Mouse (Mus musculus): ENCODE results near the gene Ccdc154.

The Ccdc154 gene

GRCm38 (mm10) chr17:25184129-25184691 is 21.9 kb downstream of the Ccdc154 start, which contains the start of gene BC003965:
Gene BC003965, plus strand, starts transcription at chr17:25184554.
- CTCF ChIA-PET, result no interaction called here

- CTCF ChIA-PET, result no interaction called here
Observed at GRCm38 (mm10) chr17:25184961-25185360, 22.7 kb downstream of the Ccdc154 start.

GRCm38 (mm10) chr17:25187784-25188149 is 25.5 kb downstream of the Ccdc154 start:
- CTCF ChIA-PET, result no interaction called here

DNA sequence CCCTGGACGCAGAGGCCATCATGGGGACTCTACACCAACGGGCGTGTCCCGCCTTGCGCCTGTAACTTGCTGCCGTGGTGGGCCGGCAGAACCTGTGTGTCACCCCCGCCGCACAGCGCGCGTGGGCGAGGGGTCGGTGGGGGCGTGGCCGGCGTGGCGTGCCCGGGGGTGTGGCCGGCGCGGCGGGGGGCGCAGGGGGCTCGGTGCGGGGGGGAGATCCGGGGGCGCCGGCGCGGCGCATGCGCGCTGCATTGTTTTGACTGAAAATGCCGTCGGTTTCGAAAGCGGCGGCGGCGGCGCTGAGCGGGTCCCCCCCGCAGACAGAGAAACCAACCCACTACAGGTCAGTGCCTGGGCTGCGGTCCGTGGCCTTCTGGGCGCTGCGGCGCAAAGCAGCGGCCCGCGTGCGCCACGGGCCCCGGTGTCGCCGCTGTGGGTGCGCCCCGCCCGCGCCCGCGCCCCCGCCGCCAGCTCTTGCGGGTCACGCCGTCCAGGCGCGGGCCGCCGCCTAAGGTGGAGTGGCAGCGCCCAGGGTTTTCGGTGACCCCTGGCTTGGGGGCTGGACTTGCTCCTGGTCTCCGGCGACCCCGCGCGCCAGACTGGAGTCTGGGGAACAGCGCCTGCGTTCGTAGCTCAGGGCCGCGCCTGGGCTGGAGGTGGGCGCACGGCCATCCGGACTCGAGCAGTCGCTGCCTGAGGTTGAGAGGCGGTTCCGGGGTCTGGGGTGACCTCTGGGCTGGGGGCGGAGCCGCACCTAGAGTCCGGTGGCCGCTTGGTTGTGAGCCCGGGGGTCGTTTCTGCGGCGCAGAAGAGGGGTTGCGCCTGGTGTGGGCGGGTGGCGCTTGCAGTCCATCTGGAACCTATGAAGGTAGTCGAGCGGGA is 26.1 kb downstream of the Ccdc154 start, which contains the start of gene Unkl:
Gene Unkl (plus strand): TSS at position 248 of the 882 bp plus-strand sequence.
- CTCF ChIA-PET, result no interaction called here

GRCm38 (mm10) chr17:25189091-25189490 is 26.8 kb downstream of the Ccdc154 start:
- CTCF ChIA-PET, result no interaction called here

DNA sequence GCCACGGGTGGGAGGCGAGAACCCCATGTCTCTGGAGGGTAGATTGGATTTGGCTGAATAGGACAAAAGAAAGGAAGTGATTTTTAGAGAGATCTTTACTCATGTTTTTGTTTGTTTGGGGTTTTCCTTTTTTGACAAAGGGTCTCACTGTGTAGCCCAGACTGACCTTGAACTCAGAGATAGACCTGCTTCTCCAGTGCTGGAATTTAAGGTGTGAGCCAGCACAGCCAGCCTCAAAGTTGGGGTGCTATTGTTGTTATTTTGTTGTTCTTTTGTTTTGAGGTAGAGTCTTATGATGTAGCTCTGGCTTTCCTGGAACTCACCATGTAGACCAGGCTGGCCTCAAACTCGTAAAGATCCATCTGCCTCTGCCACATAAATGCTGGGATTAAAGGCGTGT is 40.1 kb downstream of the Ccdc154 start:
- CTCF ChIA-PET, result no interaction called here

- CTCF ChIA-PET, result no interaction called here
Observed at GRCm38 (mm10) chr17:25210006-25210405, 47.7 kb downstream of the Ccdc154 start.

DNA sequence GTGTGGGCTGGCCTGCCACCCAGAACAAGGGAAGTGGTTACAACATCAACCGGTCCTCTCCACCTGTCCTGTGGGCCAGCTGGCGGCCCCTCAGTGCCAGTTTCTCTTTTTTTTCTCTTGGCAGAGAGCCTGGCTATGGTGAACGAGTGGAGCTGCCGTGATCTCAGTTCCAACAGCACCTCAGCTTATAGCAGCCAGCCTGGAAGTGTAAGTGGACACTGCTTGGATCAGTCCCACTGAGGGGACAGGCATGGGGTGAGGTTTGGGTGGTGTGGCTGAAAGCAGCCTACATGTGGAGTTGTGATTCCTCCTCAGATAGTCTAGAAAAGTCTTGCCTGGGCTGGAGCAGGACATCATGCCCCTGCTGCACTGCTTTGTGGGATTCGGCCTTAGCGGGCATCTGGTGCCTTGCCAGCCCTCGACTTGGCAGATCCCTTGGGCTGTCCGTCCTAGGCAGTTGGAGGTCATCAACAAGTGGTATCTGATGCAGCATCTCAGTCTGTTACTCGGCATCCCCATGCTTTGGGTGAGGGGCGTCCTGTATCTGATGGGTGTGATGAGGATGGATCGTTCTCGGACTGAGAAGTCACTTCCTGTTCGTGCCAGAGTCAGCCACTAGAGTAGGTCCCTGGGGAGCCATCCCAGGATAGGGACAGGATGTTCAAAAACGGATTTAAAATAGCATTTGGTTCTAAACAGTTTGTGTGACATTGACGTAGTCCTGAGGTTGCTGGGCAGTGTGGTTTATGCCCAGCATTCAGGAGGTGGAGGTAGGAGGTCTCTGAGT is 48.6 kb downstream of the Ccdc154 start:
- CTCF ChIA-PET, result no interaction called here

DNA sequence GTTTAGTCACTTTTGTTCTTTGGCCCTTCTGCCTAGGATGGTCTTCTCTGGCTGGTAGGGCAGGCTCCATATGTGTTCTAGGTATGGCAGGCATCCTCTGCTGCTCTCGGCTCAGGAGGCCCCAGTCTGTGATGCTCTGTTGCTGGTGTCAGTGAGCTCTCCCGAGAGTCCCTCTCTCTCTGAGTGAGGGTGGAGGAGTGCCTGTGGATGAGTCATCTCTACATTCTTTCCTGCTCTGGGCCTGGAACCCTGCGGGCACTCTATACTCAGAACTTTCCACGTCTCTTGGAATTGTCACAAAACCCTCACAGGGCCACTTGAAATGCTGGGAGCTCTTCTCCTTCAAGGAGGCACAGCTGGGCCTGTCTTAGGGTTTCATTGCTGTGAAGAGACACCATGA is 49.4 kb downstream of the Ccdc154 start:
- CTCF ChIA-PET, result no interaction called here

DNA sequence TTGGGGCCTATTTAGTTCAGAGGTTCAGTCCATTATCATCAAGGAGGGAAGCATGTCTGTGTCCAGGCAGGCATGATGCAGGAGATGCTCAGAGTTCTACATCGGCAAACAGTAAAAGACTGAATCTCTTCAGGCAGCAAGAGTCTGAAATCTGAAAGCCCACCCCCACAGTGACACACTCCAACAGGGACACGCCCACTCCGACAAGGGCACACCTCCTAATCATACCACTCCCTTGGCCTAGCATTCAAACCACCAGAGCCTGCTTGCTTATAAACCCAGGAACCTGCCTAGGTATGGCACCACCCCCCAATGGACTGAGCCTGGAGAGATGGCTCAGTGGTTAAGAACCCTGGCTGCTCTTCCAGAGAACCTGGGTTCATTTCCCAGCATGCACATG is 53.2 kb downstream of the Ccdc154 start:
- CTCF ChIA-PET, result no interaction called here

DNA sequence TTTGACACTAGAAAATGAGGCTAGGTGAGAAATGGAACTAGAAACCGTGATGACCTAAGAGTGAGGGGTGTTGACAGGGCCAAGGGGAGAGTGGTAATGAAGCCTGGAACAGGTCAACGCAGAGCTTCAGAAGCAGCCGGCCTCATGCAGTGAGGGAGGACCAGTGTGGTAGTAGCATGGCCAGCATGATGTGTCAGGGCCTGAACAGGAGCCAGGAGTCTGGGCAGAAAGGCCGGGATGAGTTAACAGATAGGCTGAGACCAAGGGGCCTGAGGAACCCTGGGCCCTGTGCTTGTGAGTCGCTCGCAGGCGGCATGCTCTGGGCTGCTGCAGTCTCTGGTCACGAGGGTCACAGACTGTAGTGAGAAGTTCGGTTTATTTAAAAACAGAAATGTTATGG is 56.7 kb downstream of the Ccdc154 start:
- CTCF ChIA-PET, result no interaction called here

GRCm38 (mm10) chr17:25219492-25220295 is 57.4 kb downstream of the Ccdc154 start:
- CTCF ChIA-PET, result no interaction called here

- CTCF ChIA-PET, result interaction anchor here (1.1 kb wide), 1 partner anchor 8 kb away, joined by 3 read pairs; no protein-coding TSS in a partner anchor
Observed at GRCm38 (mm10) chr17:25220746-25221145, 58.5 kb downstream of the Ccdc154 start.

All from spleen, embryonic (tissue).